Mouse (Mus musculus): ENCODE data around the gene Slc6a4. TPM values are rescaled to one million over a fixed set of nuclear protein-coding genes. Genes with fewer than 3 reads are reported as not detected.

Slc6a4 gene
- polyA plus RNA-seq, 1 experiment, result 133 TPM

- H3K27me3 ChIP-seq (replicated peaks), result peaks cover 23% of the 10 kb centered on the region
- peaks cover 96% of the 10 kb centered on the region for H3K36me3 ChIP-seq (replicated peaks; ENCODE audit: low read length)
- H3K4me1 ChIP-seq, result peaks cover 54% of the 10 kb centered on the region
- TF ChIP-seq GATA1 (IDR thresholded peaks at IDR 0.05; ENCODE audit: borderline replicate concordance, low read length), result no peak
- TF ChIP-seq FLI1 (IDR thresholded peaks at IDR 0.05; ENCODE audit: low read length), result no peak
- H3K9me3 ChIP-seq, result no peaks in the 10 kb centered on the region
- H3K4me3 ChIP-seq (replicated peaks), result no peak overlapping the region
Observed at GRCm38 (mm10) chr11:77010762-77011475, 12.5 kb downstream of the Slc6a4 start.

GRCm38 (mm10) chr11:77018046-77018445 lies 19.6 kb downstream of the Slc6a4 start:
- Histone ChIP-seq H3K36me3 (replicated peaks; ENCODE audit: low read length) (peaks cover 97% of the 10 kb centered on the region), H3K27me3 (replicated peaks) (peaks cover 26% of the 10 kb centered on the region), H3K4me1 (peaks cover 35% of the 10 kb centered on the region), H3K9me3 (no peaks in the 10 kb centered on the region), H3K4me3 (replicated peaks) (no peak overlapping the region)
- TF ChIP-seq FLI1 (IDR thresholded peaks at IDR 0.05; ENCODE audit: low read length), result no peak
- no peak for TF ChIP-seq GATA1 (IDR thresholded peaks at IDR 0.05; ENCODE audit: borderline replicate concordance, low read length)

- Histone ChIP-seq H3K36me3 (replicated peaks; ENCODE audit: low read length) (peaks cover 98% of the 10 kb centered on the region), H3K27me3 (replicated peaks) (peaks cover 21% of the 10 kb centered on the region), H3K4me3 (replicated peaks) (no peak overlapping the region), H3K9me3 (no peaks in the 10 kb centered on the region), H3K4me1 (peaks cover 38% of the 10 kb centered on the region)
- TF ChIP-seq GATA1 (IDR thresholded peaks at IDR 0.05; ENCODE audit: borderline replicate concordance, low read length) (no peak), FLI1 (IDR thresholded peaks at IDR 0.05; ENCODE audit: low read length) (no peak)
Observed at GRCm38 (mm10) chr11:77019539-77019938, 21.1 kb downstream of the Slc6a4 start.

GRCm38 (mm10) chr11:77021749-77022396 lies 23.5 kb downstream of the Slc6a4 start:
- TF ChIP-seq FLI1 (IDR thresholded peaks at IDR 0.05; ENCODE audit: low read length) (no peak), GATA1 (IDR thresholded peaks at IDR 0.05; ENCODE audit: borderline replicate concordance, low read length) (no peak)
- Histone ChIP-seq H3K4me1 (peaks cover 41% of the 10 kb centered on the region), H3K27me3 (replicated peaks) (peaks cover 17% of the 10 kb centered on the region), H3K4me3 (replicated peaks) (no peak overlapping the region), H3K36me3 (replicated peaks; ENCODE audit: low read length) (peaks cover 98% of the 10 kb centered on the region), H3K9me3 (no peaks in the 10 kb centered on the region)

GRCm38 (mm10) chr11:77026559-77026958 lies 28.2 kb downstream of the Slc6a4 start:
- Histone ChIP-seq H3K4me1 (peaks cover 48% of the 10 kb centered on the region), H3K36me3 (replicated peaks; ENCODE audit: low read length) (peaks cover 97% of the 10 kb centered on the region), H3K4me3 (replicated peaks) (no peak overlapping the region), H3K9me3 (no peaks in the 10 kb centered on the region), H3K27me3 (replicated peaks) (no peaks in the 10 kb centered on the region)
- TF ChIP-seq FLI1 (IDR thresholded peaks at IDR 0.05; ENCODE audit: low read length) (no peak), GATA1 (IDR thresholded peaks at IDR 0.05; ENCODE audit: borderline replicate concordance, low read length) (no peak)

- Histone ChIP-seq H3K27me3 (replicated peaks) (no peaks in the 10 kb centered on the region), H3K36me3 (replicated peaks; ENCODE audit: low read length) (peaks cover 97% of the 10 kb centered on the region), H3K4me1 (peaks cover 62% of the 10 kb centered on the region), H3K9me3 (no peaks in the 10 kb centered on the region), H3K4me3 (replicated peaks) (no peak overlapping the region)
- TF ChIP-seq FLI1 (IDR thresholded peaks at IDR 0.05; ENCODE audit: low read length), result no peak
- no peak for TF ChIP-seq GATA1 (IDR thresholded peaks at IDR 0.05; ENCODE audit: borderline replicate concordance, low read length)
Observed at GRCm38 (mm10) chr11:77028157-77028556, 29.8 kb downstream of the Slc6a4 start.

- no peaks in the 10 kb centered on the region for H3K9me3 ChIP-seq
- peaks cover 59% of the 10 kb centered on the region for H3K4me1 ChIP-seq
- H3K36me3 ChIP-seq (replicated peaks; ENCODE audit: low read length), result peaks cover 77% of the 10 kb centered on the region
- H3K27me3 ChIP-seq (replicated peaks), result no peaks in the 10 kb centered on the region
- H3K4me3 ChIP-seq (replicated peaks), result peak overlapping the region; percentile 10
- TF ChIP-seq GATA1 (IDR thresholded peaks at IDR 0.05; ENCODE audit: borderline replicate concordance, low read length) (no peak), FLI1 (IDR thresholded peaks at IDR 0.05; ENCODE audit: low read length) (no peak)
Observed at GRCm38 (mm10) chr11:77031151-77031934, 32.9 kb downstream of the Slc6a4 start.

GRCm38 (mm10) chr11:77041891-77042290 lies 43.5 kb downstream of the Slc6a4 start:
- Histone ChIP-seq H3K27me3 (replicated peaks) (no peaks in the 10 kb centered on the region), H3K36me3 (replicated peaks; ENCODE audit: low read length) (peaks cover 27% of the 10 kb centered on the region), H3K4me1 (peaks cover 29% of the 10 kb centered on the region), H3K9me3 (no peaks in the 10 kb centered on the region), H3K4me3 (replicated peaks) (no peak overlapping the region)
- TF ChIP-seq GATA1 (IDR thresholded peaks at IDR 0.05; ENCODE audit: borderline replicate concordance, low read length) (no peak), FLI1 (IDR thresholded peaks at IDR 0.05; ENCODE audit: low read length) (no peak)

- Histone ChIP-seq H3K9me3 (no peaks in the 10 kb centered on the region), H3K4me1 (peaks cover 28% of the 10 kb centered on the region), H3K27me3 (replicated peaks) (no peaks in the 10 kb centered on the region), H3K36me3 (replicated peaks; ENCODE audit: low read length) (peaks cover 36% of the 10 kb centered on the region), H3K4me3 (replicated peaks) (no peak overlapping the region)
- TF ChIP-seq FLI1 (IDR thresholded peaks at IDR 0.05; ENCODE audit: low read length) (no peak), GATA1 (IDR thresholded peaks at IDR 0.05; ENCODE audit: borderline replicate concordance, low read length) (no peak)
Observed at GRCm38 (mm10) chr11:77042816-77043215, 44.4 kb downstream of the Slc6a4 start.
